Mouse (Mus musculus): ENCODE results near the gene Csdc2. TPM values are rescaled to one million over a fixed set of nuclear protein-coding genes. Genes with fewer than 3 reads are reported as not detected.

Gene Csdc2
- polyA plus RNA-seq, 1 experiment from 2014 or later: 72.8 TPM

DNA sequence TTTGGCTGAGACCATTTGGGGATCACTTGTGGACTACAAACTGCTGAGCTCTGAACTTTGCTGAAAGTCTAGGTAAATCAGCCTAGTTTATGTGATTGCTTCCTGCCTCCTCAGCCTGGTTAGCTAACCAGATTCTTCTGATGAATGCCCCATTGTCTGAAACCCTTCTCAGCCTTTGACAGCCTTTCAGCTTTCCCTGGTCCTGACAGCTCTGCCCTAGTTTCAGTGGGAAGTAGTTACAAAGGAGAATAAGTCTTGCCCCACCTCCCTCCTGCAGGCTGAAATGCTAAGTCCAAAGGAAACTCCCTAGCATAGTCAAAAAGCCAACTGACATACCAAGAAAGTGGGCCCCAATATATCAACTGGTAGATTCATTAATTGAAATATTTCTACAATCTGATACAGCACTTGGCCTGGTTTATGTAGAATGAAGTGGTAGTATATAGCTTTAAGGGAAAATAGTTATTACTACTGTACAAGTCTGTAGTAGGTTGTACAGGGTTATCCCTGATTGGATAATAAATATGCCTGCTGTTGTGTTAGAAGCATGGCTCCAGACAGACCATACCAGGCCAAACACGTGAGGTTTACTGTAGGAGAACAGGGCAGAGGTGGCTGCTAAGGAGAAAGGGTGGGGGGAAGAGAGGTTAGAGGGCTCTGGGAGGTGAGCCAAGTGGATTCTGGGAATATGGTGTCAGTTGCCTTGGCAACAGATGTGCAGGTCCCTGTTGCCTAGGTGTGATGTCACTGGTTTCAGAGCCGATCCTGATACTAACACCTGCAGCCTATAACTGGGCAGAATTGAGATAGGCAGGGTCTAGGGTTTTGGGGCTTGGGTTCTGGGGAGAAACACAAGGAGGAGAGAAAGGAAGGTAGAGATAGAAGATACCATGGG, 49.0 kb downstream of the Csdc2 start:
- no peaks in the 10 kb centered on the region for H3K9me3 ChIP-seq (replicated peaks; ENCODE audit: control insufficient read depth, low read length)
- peaks cover 10% of the 10 kb centered on the region; the same call in 1 of the 2 replicates for H3K4me1 ChIP-seq (ENCODE audit: control insufficient read depth, insufficient read depth, low read length)
- 28% methylated on average over 2 of the region's 2 CpGs for WGBS
- H3K4me3 ChIP-seq (ENCODE audit: low read depth, low read length): no peak overlapping the region
- H3K9ac ChIP-seq (ENCODE audit: low read length): no peak overlapping the region
- H3K27me3 ChIP-seq (replicated peaks; ENCODE audit: control insufficient read depth, insufficient read depth, low read length): no peaks in the 10 kb centered on the region
- DNase-seq (ENCODE audit: low spot score) (peak; percentile 62), ATAC-seq (peak; percentile 58; the same call in 1 of the 2 replicates)
- no peaks in the 10 kb centered on the region for H3K36me3 ChIP-seq (ENCODE audit: control insufficient read depth, insufficient read depth, low read length)
- peak overlapping the region; percentile 66; the same call in 1 of the 2 replicates for H3K27ac ChIP-seq (ENCODE audit: low read depth, low read length)
- H3K4me2 ChIP-seq (ENCODE audit: low read length): no peak overlapping the region

DNA sequence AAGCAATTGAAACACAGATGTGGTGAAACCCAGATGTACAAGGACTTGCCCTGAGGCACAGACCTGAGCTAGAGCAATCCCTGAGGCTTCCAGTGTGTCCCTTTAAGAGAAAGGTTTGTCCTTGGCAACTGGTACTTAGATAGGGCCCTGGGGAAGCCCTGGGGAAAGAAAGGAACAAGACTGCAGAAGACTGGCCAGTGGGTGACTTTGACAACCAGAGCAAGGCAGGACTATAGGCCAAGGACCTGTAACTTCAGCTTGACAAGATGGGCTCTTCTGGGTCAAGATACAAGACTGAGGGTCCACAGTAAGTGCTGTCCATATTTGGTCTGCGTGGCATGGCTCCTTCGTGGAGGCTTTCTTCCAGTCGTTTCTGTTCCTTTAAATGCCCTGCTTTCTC, 51.1 kb downstream of the Csdc2 start, which contains the start of gene Xrcc6:
Gene Xrcc6, plus strand, starts transcription at position 190 of the 400 bp plus-strand sequence.
- H3K4me3 ChIP-seq (ENCODE audit: low read depth, low read length): no peak within 1 kb of the TSS
- H3K9ac ChIP-seq (ENCODE audit: low read length): no peak within 1 kb of the TSS
- no peak within 1 kb of the TSS for H3K4me2 ChIP-seq (ENCODE audit: low read length)
- peaks cover 3% of the 10 kb centered on the region for H3K36me3 ChIP-seq (ENCODE audit: control insufficient read depth, insufficient read depth, low read length)
- H3K4me1 ChIP-seq (ENCODE audit: control insufficient read depth, insufficient read depth, low read length): peaks cover 10% of the 10 kb centered on the region; the same call in 1 of the 2 replicates
- no peaks in the 10 kb centered on the region for H3K27me3 ChIP-seq (replicated peaks; ENCODE audit: control insufficient read depth, insufficient read depth, low read length)
- no peaks in the 10 kb centered on the region for H3K9me3 ChIP-seq (replicated peaks; ENCODE audit: control insufficient read depth, low read length)
- DNase-seq (ENCODE audit: low spot score): no peak
- no peak within 1 kb of the TSS for H3K27ac ChIP-seq (ENCODE audit: low read depth, low read length)
- 74% methylated on average over 3 of the region's 3 CpGs for WGBS
- no peak for ATAC-seq

DNA sequence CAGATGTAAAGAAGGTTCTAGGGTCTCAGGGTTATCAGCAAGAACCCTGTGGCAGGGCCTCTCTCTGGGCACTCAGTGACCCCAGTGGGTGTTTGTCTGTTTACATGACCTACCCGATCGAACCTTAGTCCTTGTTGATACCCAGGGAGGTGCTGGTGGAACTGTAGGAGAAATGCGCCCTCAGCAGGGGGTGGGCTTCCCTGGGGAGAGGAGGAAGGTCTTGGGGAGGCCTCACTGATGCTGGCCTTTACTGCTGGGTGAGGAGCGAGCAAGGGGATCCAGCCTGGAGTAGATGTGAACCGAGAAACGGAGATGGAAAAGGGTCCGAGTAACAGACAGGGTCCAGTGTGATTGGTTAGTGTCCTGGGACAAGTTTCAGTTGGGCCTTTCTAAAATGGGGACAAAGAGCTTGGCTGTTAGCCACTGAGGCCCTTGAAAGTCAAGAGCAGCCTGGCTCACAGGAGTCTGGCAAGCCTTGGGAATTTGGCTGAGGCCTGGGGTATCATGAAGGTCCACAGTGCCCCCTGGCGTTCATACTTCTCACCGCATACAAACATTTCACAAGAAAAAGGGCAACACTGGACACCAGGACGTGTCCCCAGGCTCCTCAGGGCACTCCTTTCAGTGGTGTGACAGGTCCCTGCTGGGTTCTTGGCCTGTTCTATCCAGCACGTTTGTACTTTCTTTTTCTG, 53.0 kb downstream of the Csdc2 start:
- Histone ChIP-seq H3K4me3 (ENCODE audit: low read depth, low read length) (no peak overlapping the region), H3K27ac (ENCODE audit: low read depth, low read length) (no peak overlapping the region), H3K36me3 (ENCODE audit: control insufficient read depth, insufficient read depth, low read length) (peaks cover 21% of the 10 kb centered on the region), H3K4me2 (ENCODE audit: low read length) (no peak overlapping the region), H3K4me1 (ENCODE audit: control insufficient read depth, insufficient read depth, low read length) (peaks cover 10% of the 10 kb centered on the region; the same call in 1 of the 2 replicates), H3K9ac (ENCODE audit: low read length) (peak overlapping the region; percentile 25; the same call in 1 of the 2 replicates), H3K27me3 (replicated peaks; ENCODE audit: control insufficient read depth, insufficient read depth, low read length) (no peaks in the 10 kb centered on the region), H3K9me3 (replicated peaks; ENCODE audit: control insufficient read depth, low read length) (no peaks in the 10 kb centered on the region)
- peak; percentile 73 for ATAC-seq
- peak; percentile 95 for DNase-seq (ENCODE audit: low spot score)
- 39% methylated on average over 11 of the region's 11 CpGs for WGBS

DNA sequence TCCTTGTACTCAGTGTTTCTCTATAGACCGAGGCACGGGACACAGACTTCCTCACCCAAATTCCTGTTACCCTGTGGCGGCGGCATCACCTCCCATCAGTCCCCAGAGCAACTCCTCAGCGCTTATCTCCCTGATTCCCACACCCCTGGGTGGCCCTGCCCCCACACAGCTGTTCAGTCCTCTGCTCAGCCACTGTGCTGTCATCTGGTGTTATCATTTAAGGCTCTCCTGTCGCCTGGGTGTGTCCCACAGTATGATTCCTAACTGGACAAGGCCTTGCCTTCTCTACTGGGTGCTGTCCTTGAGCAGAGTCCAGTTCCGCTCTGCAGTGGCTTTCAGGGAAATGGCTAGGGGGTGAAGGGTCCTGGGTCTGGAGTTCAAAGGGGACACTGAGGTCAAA, 54.0 kb downstream of the Csdc2 start:
- 51% methylated on average over 7 of the region's 7 CpGs for WGBS
- Histone ChIP-seq H3K27ac (ENCODE audit: low read depth, low read length) (no peak overlapping the region), H3K36me3 (ENCODE audit: control insufficient read depth, insufficient read depth, low read length) (peaks cover 31% of the 10 kb centered on the region), H3K9ac (ENCODE audit: low read length) (no peak overlapping the region), H3K4me1 (ENCODE audit: control insufficient read depth, insufficient read depth, low read length) (peaks cover 3% of the 10 kb centered on the region; the same call in 1 of the 2 replicates), H3K4me2 (ENCODE audit: low read length) (no peak overlapping the region), H3K4me3 (ENCODE audit: low read depth, low read length) (no peak overlapping the region), H3K9me3 (replicated peaks; ENCODE audit: control insufficient read depth, low read length) (no peaks in the 10 kb centered on the region), H3K27me3 (replicated peaks; ENCODE audit: control insufficient read depth, insufficient read depth, low read length) (no peaks in the 10 kb centered on the region)
- DNase-seq (ENCODE audit: low spot score): no peak
- no peak for ATAC-seq

DNA sequence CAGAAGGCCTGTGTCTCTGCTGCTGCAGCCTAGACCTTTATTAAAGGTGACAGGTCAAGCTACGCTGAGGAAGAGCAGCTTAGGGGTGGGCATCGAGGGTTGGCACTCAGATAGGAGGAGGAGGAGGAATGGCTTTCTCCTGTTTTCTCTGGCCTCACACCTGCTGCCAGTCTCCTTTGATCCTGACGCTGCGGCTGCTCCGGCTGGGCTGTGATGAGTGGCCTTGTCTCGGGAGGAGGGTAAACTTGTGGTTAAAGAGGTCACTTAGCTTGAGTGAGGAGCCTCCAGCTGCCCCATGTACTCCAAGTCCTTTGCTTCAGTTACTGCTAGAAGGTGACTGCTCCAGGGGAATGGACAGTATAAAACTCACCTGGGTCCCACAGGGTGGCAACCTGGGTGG, 57.4 kb downstream of the Csdc2 start:
- no peak overlapping the region for H3K27ac ChIP-seq (ENCODE audit: low read depth, low read length)
- no peaks in the 10 kb centered on the region for H3K27me3 ChIP-seq (replicated peaks; ENCODE audit: control insufficient read depth, insufficient read depth, low read length)
- H3K9me3 ChIP-seq (replicated peaks; ENCODE audit: control insufficient read depth, low read length): no peaks in the 10 kb centered on the region
- no peak overlapping the region for H3K9ac ChIP-seq (ENCODE audit: low read length)
- WGBS: 94% methylated on average over 6 of the region's 6 CpGs
- H3K4me1 ChIP-seq (ENCODE audit: control insufficient read depth, insufficient read depth, low read length): no peaks in the 10 kb centered on the region
- ATAC-seq (no peak), DNase-seq (ENCODE audit: low spot score) (no peak)
- H3K4me3 ChIP-seq (ENCODE audit: low read depth, low read length): no peak overlapping the region
- H3K36me3 ChIP-seq (ENCODE audit: control insufficient read depth, insufficient read depth, low read length): peaks cover 64% of the 10 kb centered on the region
- no peak overlapping the region for H3K4me2 ChIP-seq (ENCODE audit: low read length)

Other genes starting within 250 kb of the Csdc2 start
- 17.0 and 19.8 TPM in 2 replicates for gene Chadl, start 239.5 kb upstream of the Csdc2 start, polyA plus RNA-seq (2014; fragmentation: Nextera tagmentation; extraction: Ambion mirVana)
- 49.9 and 65.9 TPM in 2 replicates for gene Zc3h7b, start 191.7 kb upstream of the Csdc2 start, polyA plus RNA-seq (2014; fragmentation: Nextera tagmentation; extraction: Ambion mirVana)
- 108 and 118 TPM in 2 replicates for gene Rangap1, start 191.2 kb upstream of the Csdc2 start, polyA plus RNA-seq (2014; fragmentation: Nextera tagmentation; extraction: Ambion mirVana)
- gene Tef, start 134.3 kb upstream of the Csdc2 start, polyA plus RNA-seq (2014; fragmentation: Nextera tagmentation; extraction: Ambion mirVana): 15.1 and 18.1 TPM in 2 replicates
- 11.1 and 17.0 TPM in 2 replicates for gene Tob2, start 78.0 kb upstream of the Csdc2 start, polyA plus RNA-seq (2014; fragmentation: Nextera tagmentation; extraction: Ambion mirVana)
- gene Phf5a, start 64.8 kb upstream of the Csdc2 start, polyA plus RNA-seq (2014; fragmentation: Nextera tagmentation; extraction: Ambion mirVana): 153 and 202 TPM in 2 replicates
- 204 and 231 TPM in 2 replicates for gene Aco2, start 64.5 kb upstream of the Csdc2 start, polyA plus RNA-seq (2014; fragmentation: Nextera tagmentation; extraction: Ambion mirVana)
- gene Polr3h, start 10.5 kb upstream of the Csdc2 start, polyA plus RNA-seq (2014; fragmentation: Nextera tagmentation; extraction: Ambion mirVana): 99.6 and 110 TPM in 2 replicates
- gene Pmm1, start 24.2 kb downstream of the Csdc2 start, polyA plus RNA-seq (2014; fragmentation: Nextera tagmentation; extraction: Ambion mirVana): 92.6 and 93.3 TPM in 2 replicates
- not detected in 2 replicates for gene 1700029P11Rik, start 43.8 kb downstream of the Csdc2 start, polyA plus RNA-seq (2014; fragmentation: Nextera tagmentation; extraction: Ambion mirVana)
- 55.4 and 56.9 TPM in 2 replicates for gene Xrcc6, start 51.1 kb downstream of the Csdc2 start, polyA plus RNA-seq (2014; fragmentation: Nextera tagmentation; extraction: Ambion mirVana)
- 33.4 and 39.5 TPM in 2 replicates for gene Desi1, start 97.1 kb downstream of the Csdc2 start, polyA plus RNA-seq (2014; fragmentation: Nextera tagmentation; extraction: Ambion mirVana)
- 295 and 348 TPM in 2 replicates for gene Snu13, start 110.8 kb downstream of the Csdc2 start, polyA plus RNA-seq (2014; fragmentation: Nextera tagmentation; extraction: Ambion mirVana)
- not detected in 2 replicates for gene 4930407I10Rik, start 122.4 kb downstream of the Csdc2 start, polyA plus RNA-seq (2014; fragmentation: Nextera tagmentation; extraction: Ambion mirVana)
- gene Mei1, start 133.2 kb downstream of the Csdc2 start, polyA plus RNA-seq (2014; fragmentation: Nextera tagmentation; extraction: Ambion mirVana): not detected in 2 replicates
- 12.8 and 15.5 TPM in 2 replicates for gene Ccdc134, start 191.2 kb downstream of the Csdc2 start, polyA plus RNA-seq (2014; fragmentation: Nextera tagmentation; extraction: Ambion mirVana)
- 99.6 and 139 TPM in 2 replicates for gene Srebf2, start 210.4 kb downstream of the Csdc2 start, polyA plus RNA-seq (2014; fragmentation: Nextera tagmentation; extraction: Ambion mirVana)